Mouse (Mus musculus): ENCODE measurements around the gene 1110051M20Rik. TPM values are rescaled to one million over a fixed set of nuclear protein-coding genes. Genes with fewer than 3 reads are reported as not detected.

Gene 1110051M20Rik
- polyA plus RNA-seq, 1 experiment from 2014 or later = 6.0 TPM

- WGBS (ENCODE audit: insufficient replicate concordance) = 38% methylated on average over 6 of the region's 6 CpGs
Measured at GRCm38 (mm10) chr2:91354727-91355403, 89.6 kb downstream of the 1110051M20Rik start.

GRCm38 (mm10) chr2:91353854-91354253 lies 90.7 kb downstream of the 1110051M20Rik start:
- Histone ChIP-seq H3K9me3 (replicated peaks; ENCODE audit: control insufficient read depth, low read length) (no peaks in the 10 kb centered on the region), H3K9ac (ENCODE audit: low read depth, low read length) (no peak overlapping the region), H3K27ac (ENCODE audit: low read length) (no peak overlapping the region), H3K4me3 (ENCODE audit: low read depth, low read length) (no peak overlapping the region), H3K4me2 (ENCODE audit: low read depth, low read length) (no peak overlapping the region), H3K27me3 (ENCODE audit: control insufficient read depth, insufficient read depth, low read depth, low read length) (no peaks in the 10 kb centered on the region), H3K36me3 (ENCODE audit: control insufficient read depth, insufficient read depth) (no peaks in the 10 kb centered on the region), H3K4me1 (ENCODE audit: control insufficient read depth, low read depth, low read length) (peaks cover 7% of the 10 kb centered on the region)
- no peak for ATAC-seq (ENCODE audit: low read depth)
- 59% methylated on average over 3 of the region's 3 CpGs for WGBS (ENCODE audit: insufficient replicate concordance)

More at GRCm38 (mm10) chr2:91354727-91355403, 89.6 kb downstream of the 1110051M20Rik start:
- Histone ChIP-seq H3K4me1 (ENCODE audit: control insufficient read depth, low read depth, low read length) (peaks cover 7% of the 10 kb centered on the region), H3K27me3 (ENCODE audit: control insufficient read depth, insufficient read depth, low read depth, low read length) (no peaks in the 10 kb centered on the region), H3K27ac (ENCODE audit: low read length) (peak overlapping the region; percentile 36), H3K4me3 (ENCODE audit: low read depth, low read length) (no peak overlapping the region), H3K4me2 (ENCODE audit: low read depth, low read length) (no peak overlapping the region), H3K36me3 (ENCODE audit: control insufficient read depth, insufficient read depth) (no peaks in the 10 kb centered on the region), H3K9ac (ENCODE audit: low read depth, low read length) (no peak overlapping the region), H3K9me3 (replicated peaks; ENCODE audit: control insufficient read depth, low read length) (no peaks in the 10 kb centered on the region)
- peak; percentile 93 for ATAC-seq (ENCODE audit: low read depth)

GRCm38 (mm10) chr2:91351841-91352240 lies 92.7 kb downstream of the 1110051M20Rik start:
- no peak for ATAC-seq (ENCODE audit: low read depth)
- H3K4me2 ChIP-seq (ENCODE audit: low read depth, low read length) = no peak overlapping the region
- H3K27ac ChIP-seq (ENCODE audit: low read length) = no peak overlapping the region
- H3K36me3 ChIP-seq (ENCODE audit: control insufficient read depth, insufficient read depth) = no peaks in the 10 kb centered on the region
- H3K9me3 ChIP-seq (replicated peaks; ENCODE audit: control insufficient read depth, low read length) = no peaks in the 10 kb centered on the region
- H3K27me3 ChIP-seq (ENCODE audit: control insufficient read depth, insufficient read depth, low read depth, low read length) = no peaks in the 10 kb centered on the region
- H3K9ac ChIP-seq (ENCODE audit: low read depth, low read length) = no peak overlapping the region
- no peak overlapping the region for H3K4me3 ChIP-seq (ENCODE audit: low read depth, low read length)
- H3K4me1 ChIP-seq (ENCODE audit: control insufficient read depth, low read depth, low read length) = peaks cover 7% of the 10 kb centered on the region

GRCm38 (mm10) chr2:91349974-91350457 lies 94.5 kb downstream of the 1110051M20Rik start:
- peaks cover 7% of the 10 kb centered on the region for H3K4me1 ChIP-seq (ENCODE audit: control insufficient read depth, low read depth, low read length)
- 51% methylated on average over 6 of the region's 6 CpGs for WGBS (ENCODE audit: insufficient replicate concordance)
- no peak overlapping the region for H3K4me2 ChIP-seq (ENCODE audit: low read depth, low read length)
- no peaks in the 10 kb centered on the region for H3K27me3 ChIP-seq (ENCODE audit: control insufficient read depth, insufficient read depth, low read depth, low read length)
- no peak overlapping the region for H3K27ac ChIP-seq (ENCODE audit: low read length)
- H3K9ac ChIP-seq (ENCODE audit: low read depth, low read length) = no peak overlapping the region
- no peak overlapping the region for H3K4me3 ChIP-seq (ENCODE audit: low read depth, low read length)
- no peaks in the 10 kb centered on the region for H3K36me3 ChIP-seq (ENCODE audit: control insufficient read depth, insufficient read depth)
- no peaks in the 10 kb centered on the region for H3K9me3 ChIP-seq (replicated peaks; ENCODE audit: control insufficient read depth, low read length)
- ATAC-seq (ENCODE audit: low read depth) = no peak

- no peak overlapping the region for H3K4me3 ChIP-seq (ENCODE audit: low read depth, low read length)
- no peaks in the 10 kb centered on the region for H3K4me1 ChIP-seq (ENCODE audit: control insufficient read depth, low read depth, low read length)
- H3K9ac ChIP-seq (ENCODE audit: low read depth, low read length) = no peak overlapping the region
- WGBS (ENCODE audit: insufficient replicate concordance) = 59% methylated on average over 4 of the region's 4 CpGs
- no peak for ATAC-seq (ENCODE audit: low read depth)
- no peaks in the 10 kb centered on the region for H3K27me3 ChIP-seq (ENCODE audit: control insufficient read depth, insufficient read depth, low read depth, low read length)
- no peak overlapping the region for H3K27ac ChIP-seq (ENCODE audit: low read length)
- no peaks in the 10 kb centered on the region for H3K9me3 ChIP-seq (replicated peaks; ENCODE audit: control insufficient read depth, low read length)
- H3K36me3 ChIP-seq (ENCODE audit: control insufficient read depth, insufficient read depth) = no peaks in the 10 kb centered on the region
- no peak overlapping the region for H3K4me2 ChIP-seq (ENCODE audit: low read depth, low read length)
Measured at GRCm38 (mm10) chr2:91348936-91349335, 95.6 kb downstream of the 1110051M20Rik start.

- no peaks in the 10 kb centered on the region for H3K36me3 ChIP-seq (ENCODE audit: control insufficient read depth, insufficient read depth)
- H3K27ac ChIP-seq (ENCODE audit: low read length) = no peak overlapping the region
- WGBS (ENCODE audit: insufficient replicate concordance) = 51% methylated on average over 1 of the region's 1 CpGs
- H3K9ac ChIP-seq (ENCODE audit: low read depth, low read length) = no peak overlapping the region
- H3K27me3 ChIP-seq (ENCODE audit: control insufficient read depth, insufficient read depth, low read depth, low read length) = no peaks in the 10 kb centered on the region
- no peaks in the 10 kb centered on the region for H3K4me1 ChIP-seq (ENCODE audit: control insufficient read depth, low read depth, low read length)
- no peaks in the 10 kb centered on the region for H3K9me3 ChIP-seq (replicated peaks; ENCODE audit: control insufficient read depth, low read length)
- no peak overlapping the region for H3K4me2 ChIP-seq (ENCODE audit: low read depth, low read length)
- ATAC-seq (ENCODE audit: low read depth) = no peak
- no peak overlapping the region for H3K4me3 ChIP-seq (ENCODE audit: low read depth, low read length)
Measured at GRCm38 (mm10) chr2:91345644-91346043, 98.9 kb downstream of the 1110051M20Rik start.

- WGBS (ENCODE audit: insufficient replicate concordance) = 73% methylated on average over 2 of the region's 2 CpGs
- H3K4me3 ChIP-seq (ENCODE audit: low read depth, low read length) = no peak overlapping the region
- H3K36me3 ChIP-seq (ENCODE audit: control insufficient read depth, insufficient read depth) = no peaks in the 10 kb centered on the region
- no peak overlapping the region for H3K4me2 ChIP-seq (ENCODE audit: low read depth, low read length)
- H3K9ac ChIP-seq (ENCODE audit: low read depth, low read length) = no peak overlapping the region
- no peaks in the 10 kb centered on the region for H3K4me1 ChIP-seq (ENCODE audit: control insufficient read depth, low read depth, low read length)
- H3K9me3 ChIP-seq (replicated peaks; ENCODE audit: control insufficient read depth, low read length) = no peaks in the 10 kb centered on the region
- no peaks in the 10 kb centered on the region for H3K27me3 ChIP-seq (ENCODE audit: control insufficient read depth, insufficient read depth, low read depth, low read length)
- ATAC-seq (ENCODE audit: low read depth) = no peak
- H3K27ac ChIP-seq (ENCODE audit: low read length) = no peak overlapping the region
Measured at GRCm38 (mm10) chr2:91339591-91339990, 104.9 kb downstream of the 1110051M20Rik start.

GRCm38 (mm10) chr2:91335128-91335527 lies 109.4 kb downstream of the 1110051M20Rik start:
- no peak overlapping the region for H3K9ac ChIP-seq (ENCODE audit: low read depth, low read length)
- no peaks in the 10 kb centered on the region for H3K4me1 ChIP-seq (ENCODE audit: control insufficient read depth, low read depth, low read length)
- no peak for ATAC-seq (ENCODE audit: low read depth)
- no peak overlapping the region for H3K4me3 ChIP-seq (ENCODE audit: low read depth, low read length)
- H3K9me3 ChIP-seq (replicated peaks; ENCODE audit: control insufficient read depth, low read length) = no peaks in the 10 kb centered on the region
- no peak overlapping the region for H3K4me2 ChIP-seq (ENCODE audit: low read depth, low read length)
- no peaks in the 10 kb centered on the region for H3K27me3 ChIP-seq (ENCODE audit: control insufficient read depth, insufficient read depth, low read depth, low read length)
- no peak overlapping the region for H3K27ac ChIP-seq (ENCODE audit: low read length)
- H3K36me3 ChIP-seq (ENCODE audit: control insufficient read depth, insufficient read depth) = no peaks in the 10 kb centered on the region
- 54% methylated on average over 4 of the region's 4 CpGs for WGBS (ENCODE audit: insufficient replicate concordance)

GRCm38 (mm10) chr2:91331051-91331843 lies 113.3 kb downstream of the 1110051M20Rik start:
- Histone ChIP-seq H3K4me3 (ENCODE audit: low read depth, low read length) (no peak overlapping the region), H3K9me3 (replicated peaks; ENCODE audit: control insufficient read depth, low read length) (no peaks in the 10 kb centered on the region), H3K4me2 (ENCODE audit: low read depth, low read length) (no peak overlapping the region), H3K27me3 (ENCODE audit: control insufficient read depth, insufficient read depth, low read depth, low read length) (no peaks in the 10 kb centered on the region), H3K9ac (ENCODE audit: low read depth, low read length) (no peak overlapping the region), H3K4me1 (ENCODE audit: control insufficient read depth, low read depth, low read length) (no peaks in the 10 kb centered on the region), H3K36me3 (ENCODE audit: control insufficient read depth, insufficient read depth) (no peaks in the 10 kb centered on the region), H3K27ac (ENCODE audit: low read length) (no peak overlapping the region)
- WGBS (ENCODE audit: insufficient replicate concordance) = 67% methylated on average over 7 of the region's 7 CpGs
- no peak for ATAC-seq (ENCODE audit: low read depth)
